Mouse (Mus musculus): ENCODE data around the gene Abcb8. TPM values are rescaled to one million over a fixed set of nuclear protein-coding genes. Genes with fewer than 3 reads are reported as not detected.
A peak's percentile ranks its signal among the peaks of the same experiment; 100 is the strongest.

Abcb8 gene
- polyA plus RNA-seq (2015; fragmentation: Nextera tagmentation; extraction: Ambion mirVana), result 38.9 and 46.5 TPM in 2 replicates

- peaks cover 8% of the 10 kb centered on the region; the same call in 1 of the 2 replicates for H3K4me1 ChIP-seq
- H3K4me3 ChIP-seq, result peak within 1 kb of the TSS; percentile 64
- H3K27ac ChIP-seq, result peak within 1 kb of the TSS; percentile 85
- no peaks in the 10 kb centered on the region for H3K9me3 ChIP-seq
- 25% methylated on average over 7 of the region's 7 CpGs for WGBS
- ATAC-seq (ENCODE audit: insufficient number of reproducible peaks, low FRiP score, low TSS enrichment, low read depth), result no peak
- no peak within 1 kb of the TSS for H3K9ac ChIP-seq
- peak within 1 kb of the TSS; percentile 51 for H3K4me2 ChIP-seq
- no peaks in the 10 kb centered on the region for H3K36me3 ChIP-seq
- 0 out of 2 replicates have a peak, but pooled peaks cover 6% of the 10 kb centered on the region for H3K27me3 ChIP-seq
Measured at GRCm38 (mm10) chr5:24393392-24393997, at the start of gene Abcb8. TSS of gene Abcb8 (plus strand) at chr5:24393663.

DNA sequence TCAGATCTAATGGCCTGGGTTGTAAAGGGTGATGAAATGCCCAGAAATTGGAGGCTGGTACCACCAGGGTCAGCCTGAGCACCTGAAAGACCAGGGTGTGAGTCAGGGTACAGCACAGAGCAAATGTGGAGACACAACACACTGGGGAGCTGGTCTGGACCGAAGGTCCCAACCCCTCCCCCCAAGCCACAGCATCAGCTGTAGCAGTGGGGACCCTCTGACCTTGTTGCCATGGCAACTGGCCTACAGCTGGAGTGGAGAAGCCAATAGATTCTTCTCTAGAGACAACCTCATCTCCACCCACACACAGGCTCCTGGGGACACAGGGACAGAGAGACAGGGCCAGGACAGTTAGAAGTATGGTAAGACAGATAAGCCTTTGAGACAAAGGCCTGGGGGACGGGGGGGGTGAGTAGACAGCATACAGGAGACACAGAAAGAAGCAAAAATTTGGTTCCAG, 49.5 kb upstream of the Abcb8 start:
- peaks cover 14% of the 10 kb centered on the region for H3K4me1 ChIP-seq
- peaks cover 33% of the 10 kb centered on the region for H3K27me3 ChIP-seq
- H3K4me2 ChIP-seq, result no peak overlapping the region
- H3K36me3 ChIP-seq, result no peaks in the 10 kb centered on the region
- no peak overlapping the region for H3K4me3 ChIP-seq
- no peaks in the 10 kb centered on the region for H3K9me3 ChIP-seq
- H3K9ac ChIP-seq, result no peak overlapping the region
- no peak overlapping the region for H3K27ac ChIP-seq
- WGBS, result 30% methylated on average over 2 of the region's 2 CpGs
- ATAC-seq (ENCODE audit: insufficient number of reproducible peaks, low FRiP score, low TSS enrichment, low read depth), result no peak

DNA sequence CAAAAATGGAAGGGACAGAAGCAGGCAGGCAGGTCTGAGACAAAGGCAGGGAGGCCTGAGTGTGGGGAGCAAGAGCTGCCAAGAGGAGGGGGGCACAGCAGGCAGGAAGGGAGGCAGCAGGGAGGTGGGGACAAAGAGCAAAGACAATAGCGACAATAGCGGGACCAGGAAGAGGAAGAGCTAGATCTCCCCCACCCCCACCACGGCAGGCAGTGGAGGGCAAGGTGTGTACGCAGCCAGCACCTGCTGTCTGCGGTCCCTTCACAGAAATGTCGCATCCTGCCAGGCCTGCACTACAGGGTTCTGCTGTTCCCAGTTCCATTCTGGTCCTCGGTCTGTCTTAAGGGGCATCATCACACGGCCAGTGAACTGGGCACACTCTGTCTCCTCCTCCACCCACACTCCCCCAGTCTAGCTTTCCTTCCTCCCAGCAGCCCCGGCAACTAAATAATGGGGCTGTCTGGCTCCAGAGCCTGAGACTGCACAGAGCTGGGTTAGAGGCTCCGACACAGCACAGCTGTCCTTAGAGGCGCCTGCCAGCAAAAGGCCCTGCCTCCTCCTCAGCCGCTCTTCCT, 48.9 kb upstream of the Abcb8 start:
- 26% methylated on average over 12 of the region's 12 CpGs for WGBS
- Histone ChIP-seq H3K9me3 (no peaks in the 10 kb centered on the region), H3K4me2 (no peak overlapping the region), H3K4me3 (no peak overlapping the region), H3K36me3 (no peaks in the 10 kb centered on the region), H3K9ac (no peak overlapping the region), H3K27ac (no peak overlapping the region), H3K4me1 (peaks cover 17% of the 10 kb centered on the region), H3K27me3 (peaks cover 38% of the 10 kb centered on the region)
- ATAC-seq (ENCODE audit: insufficient number of reproducible peaks, low FRiP score, low TSS enrichment, low read depth), result no peak

DNA sequence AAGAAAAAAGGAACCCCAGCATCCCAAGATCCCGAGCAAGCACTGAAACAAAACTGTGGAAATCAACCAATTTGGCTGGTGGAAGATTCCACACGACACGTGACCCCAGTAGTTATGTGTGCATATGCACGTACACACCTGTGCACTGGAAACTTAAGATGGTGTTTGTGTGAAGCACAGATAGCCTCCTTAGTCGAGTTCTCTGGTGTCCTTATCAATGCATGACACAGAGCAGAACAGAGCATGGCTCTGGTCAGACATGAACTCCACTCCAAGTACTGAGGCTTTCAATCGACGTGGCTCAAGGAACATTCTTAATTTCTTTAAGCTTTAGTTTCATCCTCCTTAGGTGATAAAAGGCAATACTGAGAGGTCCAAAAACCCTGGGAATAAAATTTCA, 47.1 kb upstream of the Abcb8 start:
- no peak overlapping the region for H3K9ac ChIP-seq
- H3K9me3 ChIP-seq, result no peaks in the 10 kb centered on the region
- H3K27me3 ChIP-seq, result peaks cover 56% of the 10 kb centered on the region
- ATAC-seq (ENCODE audit: insufficient number of reproducible peaks, low FRiP score, low TSS enrichment, low read depth), result no peak
- no peak overlapping the region for H3K27ac ChIP-seq
- peaks cover 27% of the 10 kb centered on the region for H3K4me1 ChIP-seq
- H3K36me3 ChIP-seq, result no peaks in the 10 kb centered on the region
- H3K4me3 ChIP-seq, result no peak overlapping the region
- WGBS, result 83% methylated on average over 7 of the region's 7 CpGs
- no peak overlapping the region for H3K4me2 ChIP-seq

DNA sequence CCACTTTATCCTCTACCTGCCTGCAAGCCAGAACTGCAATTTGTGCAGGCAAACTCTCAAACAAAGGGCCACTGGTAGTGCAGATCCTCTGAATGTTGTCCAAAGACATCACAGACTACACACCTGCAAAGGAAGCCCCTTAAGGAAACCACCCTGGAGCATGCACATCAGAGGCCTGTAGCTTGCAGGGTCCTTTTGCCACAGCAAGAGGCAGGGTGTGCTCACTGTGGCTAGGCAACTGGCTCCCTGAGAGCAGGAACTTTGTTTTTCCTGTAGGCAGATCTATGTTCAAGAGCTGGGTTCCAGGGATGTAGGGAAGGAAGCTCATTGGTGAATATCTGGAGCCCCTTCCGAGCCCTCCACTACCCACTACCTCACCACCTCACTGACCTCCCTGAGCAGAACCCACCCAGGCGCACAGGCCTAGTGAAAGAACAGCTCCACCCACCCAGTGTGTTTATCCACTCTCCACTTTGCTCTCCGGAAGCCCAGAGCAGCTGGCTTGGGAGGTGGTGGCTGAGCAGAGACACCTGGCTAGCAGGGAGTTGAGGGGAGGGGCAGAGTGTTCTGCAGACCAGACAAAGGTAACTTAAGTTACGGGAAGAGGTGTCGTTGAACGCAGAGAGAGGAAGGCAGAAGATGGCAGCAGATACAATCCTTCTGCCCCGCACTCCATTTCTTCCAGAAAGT, 46.1 kb upstream of the Abcb8 start:
- H3K4me2 ChIP-seq, result no peak overlapping the region
- H3K27me3 ChIP-seq, result peaks cover 59% of the 10 kb centered on the region
- no peaks in the 10 kb centered on the region for H3K36me3 ChIP-seq
- ATAC-seq (ENCODE audit: insufficient number of reproducible peaks, low FRiP score, low TSS enrichment, low read depth), result no peak
- H3K4me3 ChIP-seq, result no peak overlapping the region
- no peak overlapping the region for H3K27ac ChIP-seq
- WGBS, result 43% methylated on average over 7 of the region's 7 CpGs
- H3K9ac ChIP-seq, result no peak overlapping the region
- peaks cover 36% of the 10 kb centered on the region for H3K4me1 ChIP-seq
- H3K9me3 ChIP-seq, result no peaks in the 10 kb centered on the region

GRCm38 (mm10) chr5:24348128-24348527, 45.3 kb upstream of the Abcb8 start:
- Histone ChIP-seq H3K27ac (no peak overlapping the region), H3K9me3 (no peaks in the 10 kb centered on the region), H3K9ac (0 out of 2 replicates have a peak overlapping the region, but pooled peaks have one; percentile 14), H3K27me3 (peaks cover 67% of the 10 kb centered on the region), H3K36me3 (no peaks in the 10 kb centered on the region), H3K4me3 (peak overlapping the region; percentile 44), H3K4me1 (peaks cover 44% of the 10 kb centered on the region), H3K4me2 (peak overlapping the region; percentile 93)
- no peak for ATAC-seq (ENCODE audit: insufficient number of reproducible peaks, low FRiP score, low TSS enrichment, low read depth)
- WGBS, result under 1% methylated on average over 41 of the region's 41 CpGs

- peak overlapping the region; percentile 44 for H3K4me3 ChIP-seq
- H3K4me2 ChIP-seq, result peak overlapping the region; percentile 93
- peaks cover 44% of the 10 kb centered on the region for H3K4me1 ChIP-seq
- ATAC-seq (ENCODE audit: insufficient number of reproducible peaks, low FRiP score, low TSS enrichment, low read depth), result no peak
- 0 out of 2 replicates have a peak overlapping the region, but pooled peaks have one; percentile 14 for H3K9ac ChIP-seq
- no peaks in the 10 kb centered on the region for H3K36me3 ChIP-seq
- 2% methylated on average over 29 of the region's 30 CpGs for WGBS
- H3K9me3 ChIP-seq, result no peaks in the 10 kb centered on the region
- no peak overlapping the region for H3K27ac ChIP-seq
- peaks cover 70% of the 10 kb centered on the region for H3K27me3 ChIP-seq
Measured at GRCm38 (mm10) chr5:24348546-24348945, 44.9 kb upstream of the Abcb8 start.

- Histone ChIP-seq H3K4me1 (peaks cover 44% of the 10 kb centered on the region), H3K9ac (no peak overlapping the region), H3K9me3 (no peaks in the 10 kb centered on the region), H3K27me3 (peaks cover 77% of the 10 kb centered on the region), H3K4me3 (no peak overlapping the region), H3K4me2 (peak overlapping the region; percentile 99; the same call in 1 of the 2 replicates), H3K36me3 (no peaks in the 10 kb centered on the region), H3K27ac (no peak overlapping the region)
- WGBS, result 64% methylated on average over 3 of the region's 3 CpGs
- no peak for ATAC-seq (ENCODE audit: insufficient number of reproducible peaks, low FRiP score, low TSS enrichment, low read depth)
Measured at GRCm38 (mm10) chr5:24350073-24350472, 43.4 kb upstream of the Abcb8 start.

DNA sequence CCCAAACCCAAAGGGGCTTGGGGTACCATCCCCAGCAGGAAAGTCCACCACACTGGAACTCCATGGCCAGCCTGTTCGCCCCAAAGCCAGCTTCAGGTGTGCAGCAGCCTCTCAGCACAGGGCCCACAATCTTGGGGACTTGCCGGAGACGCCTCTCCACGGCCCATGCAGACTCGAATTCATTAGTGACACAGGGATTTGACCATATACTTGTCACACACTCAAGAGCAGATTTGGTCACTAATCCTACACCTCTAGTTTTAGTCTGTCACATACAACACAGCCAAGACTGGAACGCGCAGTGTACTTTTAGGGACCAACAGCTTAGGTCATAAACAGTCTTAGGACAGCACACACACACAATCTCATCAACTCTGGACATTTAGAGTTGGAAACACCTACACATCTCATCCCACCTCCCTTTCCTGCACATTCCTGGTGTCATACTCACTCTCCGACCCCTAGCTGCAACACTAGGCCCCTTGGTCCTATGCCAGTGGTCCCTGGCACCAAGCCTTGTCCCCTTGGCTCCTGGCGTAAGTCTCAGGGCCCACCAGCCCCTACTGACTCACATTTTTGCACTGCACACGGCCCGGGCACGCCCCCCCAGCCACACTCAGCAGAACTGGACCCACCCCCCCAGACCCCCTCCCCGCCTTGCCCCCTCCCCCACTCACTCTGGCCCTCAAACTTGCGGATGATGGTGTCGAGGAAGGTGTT, 42.8 kb upstream of the Abcb8 start:
- H3K36me3 ChIP-seq, result no peaks in the 10 kb centered on the region
- H3K27ac ChIP-seq, result no peak overlapping the region
- H3K4me3 ChIP-seq, result peak overlapping the region; percentile 62
- peak overlapping the region; percentile 50 for H3K9ac ChIP-seq
- WGBS, result 34% methylated on average over 15 of the region's 15 CpGs
- no peaks in the 10 kb centered on the region for H3K9me3 ChIP-seq
- H3K4me1 ChIP-seq, result peaks cover 44% of the 10 kb centered on the region
- H3K27me3 ChIP-seq, result peaks cover 75% of the 10 kb centered on the region
- no peak for ATAC-seq (ENCODE audit: insufficient number of reproducible peaks, low FRiP score, low TSS enrichment, low read depth)
- peak overlapping the region; percentile 99 for H3K4me2 ChIP-seq

GRCm38 (mm10) chr5:24351278-24351677, 42.2 kb upstream of the Abcb8 start, which contains the start of gene Kcnh2:
TSS of gene Kcnh2 (minus strand) at chr5:24351604.
- Histone ChIP-seq H3K36me3 (no peaks in the 10 kb centered on the region), H3K4me3 (peak within 1 kb of the TSS; percentile 62), H3K9me3 (no peaks in the 10 kb centered on the region), H3K27ac (peak within 1 kb of the TSS; percentile 74), H3K4me1 (peaks cover 44% of the 10 kb centered on the region), H3K4me2 (peak within 1 kb of the TSS; percentile 99), H3K27me3 (peaks cover 75% of the 10 kb centered on the region), H3K9ac (peak within 1 kb of the TSS; percentile 50)
- ATAC-seq (ENCODE audit: insufficient number of reproducible peaks, low FRiP score, low TSS enrichment, low read depth), result 0 out of 2 replicates have a peak, but pooled peaks have one; percentile 6
- WGBS, result 1% methylated on average over 47 of the region's 53 CpGs

DNA sequence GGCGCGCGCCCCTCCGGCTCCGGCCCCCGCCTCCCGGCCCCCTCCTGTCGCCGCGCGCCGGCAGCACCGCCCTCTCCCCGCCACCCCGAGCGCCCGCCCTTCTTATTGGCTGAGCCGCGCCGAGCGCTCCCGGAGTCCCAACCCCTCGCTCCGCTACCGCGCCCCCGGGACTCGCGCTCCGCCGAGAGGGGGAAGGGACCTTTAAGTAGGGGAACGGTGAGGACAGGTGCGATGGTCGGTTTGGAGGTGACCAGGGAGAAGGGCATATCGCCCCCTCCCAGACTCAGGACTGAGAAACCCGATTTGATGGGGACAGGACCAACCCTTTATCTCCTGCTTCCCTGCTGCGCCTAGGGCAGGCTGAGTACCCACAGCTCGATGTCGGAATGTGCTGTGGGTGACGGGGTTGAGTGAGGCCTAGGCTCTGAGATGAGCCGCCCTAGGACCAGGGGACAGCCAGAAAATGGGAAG, 41.7 kb upstream of the Abcb8 start:
- Histone ChIP-seq H3K4me2 (peak overlapping the region; percentile 99), H3K4me3 (peak overlapping the region; percentile 62), H3K27me3 (peaks cover 77% of the 10 kb centered on the region), H3K36me3 (no peaks in the 10 kb centered on the region), H3K4me1 (peaks cover 44% of the 10 kb centered on the region), H3K9me3 (no peaks in the 10 kb centered on the region), H3K27ac (peak overlapping the region; percentile 74), H3K9ac (peak overlapping the region; percentile 50)
- ATAC-seq (ENCODE audit: insufficient number of reproducible peaks, low FRiP score, low TSS enrichment, low read depth), result peak; percentile 62; the same call in 1 of the 2 replicates
- 0% methylated on average over 25 of the region's 41 CpGs for WGBS

All from limb, embryonic 15.5 days (tissue).